Mouse (Mus musculus) heart, embryonic 11.5 days (tissue): ENCODE measurements around the gene Nhsl1. TPM values are rescaled to one million over a fixed set of nuclear protein-coding genes. Genes with fewer than 3 reads are reported as not detected.
"Not testable (repeated sequence)": the region's sequence is repeated elsewhere in the genome, so short reads cannot be mapped to it uniquely, and the experiment has no call there.

Experiments used
- ATAC-seq: fragments of 200-750 bp; cut with Nextera tagmentation; replicated peaks from 2 replicates; pipeline ENCODE4 v1.8.0; 2017; ENCODE audit warnings: moderate library complexity; ENCODE audit not compliant: insufficient number of reproducible peaks, low FRiP score, low TSS enrichment
- H3K27ac ChIP-seq: fragments of 300-500 bp; sonication (generic); 2 replicates; pipeline ENCODE4 v1.5.1; 2014; ENCODE audit warnings: mild to moderate bottlenecking, low read depth, low read length
- H3K27me3 ChIP-seq: fragments of 300-500 bp; sonication (generic); 2 replicates; pipeline ENCODE4 v1.6.1; 2014; ENCODE audit warnings: mild to moderate bottlenecking, low read length, mixed read lengths; ENCODE audit not compliant: control insufficient read depth, insufficient read depth
- H3K36me3 ChIP-seq: fragments of 300-500 bp; sonication (generic); 2 replicates; pipeline ENCODE4 v1.6.1; 2014; ENCODE audit warnings: mild to moderate bottlenecking, low read length, moderate library complexity, mixed read lengths; ENCODE audit not compliant: control insufficient read depth, insufficient read depth
- H3K4me1 ChIP-seq: fragments of 300-500 bp; sonication (generic); 2 replicates; pipeline ENCODE4 v1.6.1; 2014; ENCODE audit warnings: low read length; ENCODE audit not compliant: control insufficient read depth, insufficient read depth
- H3K4me2 ChIP-seq: fragments of 300-500 bp; sonication (generic); 2 replicates; pipeline ENCODE4 v1.6.1; 2014; ENCODE audit warnings: mild to moderate bottlenecking, moderate library complexity
- H3K4me3 ChIP-seq: fragments of 300-500 bp; sonication (generic); 2 replicates; pipeline ENCODE4 v1.5.1; 2014; ENCODE audit warnings: low read depth, low read length
- H3K9ac ChIP-seq: fragments of 300-500 bp; sonication (generic); 2 replicates; pipeline ENCODE4 v1.6.1; 2014; ENCODE audit warnings: mild to moderate bottlenecking, low read depth, low read length, moderate library complexity
- H3K9me3 ChIP-seq: fragments of 300-500 bp; sonication (generic); replicated peaks from 2 replicates; pipeline ENCODE4 v1.6.1; 2016; ENCODE audit warnings: low read length; ENCODE audit not compliant: control insufficient read depth
- WGBS: fragments of 180-500 bp; shearing (Covaris S2); extraction: QIAGEN DNeasy Blood & Tissue Kit; methylation state at CpG from one replicate; pipeline ENCODE4 v1.1.7; 2014; ENCODE audit not compliant: insufficient replicate concordance; 5-methylcytosine and 5-hydroxymethylcytosine counted together
- polyA plus RNA-seq: library from polyadenylated mRNA; unstranded; fragments of >200 nt; fragmentation: Nextera tagmentation; extraction: Ambion mirVana; gene quantifications from 2 replicates; pipeline ENCODE4 v1.2.1, GENCODE M21; 2014

Gene Nhsl1
- polyA plus RNA-seq, 1 experiment from 2014 or later = 13.6 TPM

DNA sequence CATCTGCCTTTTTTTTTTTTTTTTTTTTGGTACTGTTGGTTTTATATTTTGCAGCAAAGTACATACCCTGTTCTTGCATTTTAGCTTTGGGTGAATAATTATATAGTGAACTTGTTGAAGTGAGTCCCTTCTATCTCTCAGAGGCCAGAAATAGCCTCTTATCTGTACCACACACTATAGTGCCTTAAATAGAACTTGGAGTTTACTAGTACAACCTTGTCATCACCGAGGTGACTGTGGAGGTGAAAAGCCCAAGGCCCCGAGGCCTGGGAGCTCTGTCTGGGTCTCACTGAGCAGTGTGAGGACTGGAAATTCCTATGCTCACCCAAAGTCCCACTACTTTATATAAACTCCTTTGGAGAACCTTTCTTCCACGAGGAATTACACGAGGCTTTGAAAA lies 128.5 kb downstream of the Nhsl1 start:
- Histone ChIP-seq H3K4me3 (no peak overlapping the region), H3K36me3 (no peaks in the 10 kb centered on the region), H3K27ac (peak overlapping the region; percentile 96), H3K9ac (peak overlapping the region; percentile 58; the same call in 1 of the 2 replicates), H3K4me1 (peaks cover 33% of the 10 kb centered on the region), H3K9me3 (no peaks in the 10 kb centered on the region), H3K4me2 (peak overlapping the region; percentile 38), H3K27me3 (no peaks in the 10 kb centered on the region)
- ATAC-seq = peak; percentile 83
- WGBS = 24% methylated on average over 4 of the region's 4 CpGs

DNA sequence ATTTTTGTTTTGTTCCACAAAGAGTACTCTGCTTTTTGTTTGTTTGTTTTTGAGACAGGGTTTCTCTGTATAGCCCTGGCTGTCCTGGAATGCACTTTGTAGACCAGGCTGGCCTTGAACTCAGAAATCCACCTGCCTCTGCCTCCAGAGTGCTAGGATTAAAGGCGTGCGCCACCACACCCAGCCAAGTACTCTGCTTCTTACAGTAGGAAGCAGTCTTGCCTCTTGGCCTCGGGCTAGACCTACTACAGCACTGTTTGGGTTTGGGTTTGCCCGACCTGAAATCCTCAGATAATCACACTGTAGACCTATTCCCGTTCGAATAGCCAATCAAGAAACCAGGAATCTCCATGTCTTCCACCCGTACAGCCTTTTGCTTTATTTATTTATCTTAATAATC lies 130.1 kb downstream of the Nhsl1 start:
- not testable (repeated sequence) for H3K9ac ChIP-seq, H3K27me3 ChIP-seq, H3K36me3 ChIP-seq, H3K4me3 ChIP-seq, H3K4me2 ChIP-seq, ATAC-seq, H3K9me3 ChIP-seq
- H3K4me1 ChIP-seq = peaks cover 37% of the 10 kb centered on the region
- 89% methylated on average over 7 of the region's 7 CpGs for whole genome bisulfite sequencing
- H3K27ac ChIP-seq = 0 out of 2 replicates have a peak overlapping the region, but pooled peaks have one; percentile 96

DNA sequence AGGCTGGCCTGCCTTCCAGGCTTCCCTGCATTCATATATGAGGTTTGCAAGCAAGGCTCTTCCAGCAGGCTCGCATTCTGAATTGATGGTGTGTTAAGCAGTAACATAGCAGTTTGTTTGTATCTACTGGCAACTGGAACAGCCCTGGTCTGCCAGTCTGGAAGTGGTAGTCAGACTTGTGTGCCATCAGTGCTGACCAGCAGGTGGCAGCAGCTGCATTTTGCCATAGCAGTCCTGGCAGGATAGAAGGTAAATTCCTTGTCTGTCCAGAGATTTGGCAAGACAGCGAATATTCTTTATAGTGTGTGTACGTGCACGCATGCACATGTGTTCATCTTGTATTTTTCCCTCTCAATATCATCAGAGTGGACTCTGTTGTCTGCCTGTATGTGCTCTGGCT lies 134.6 kb downstream of the Nhsl1 start:
- no peaks in the 10 kb centered on the region for H3K9me3 ChIP-seq
- H3K4me3 ChIP-seq = no peak overlapping the region
- H3K27me3 ChIP-seq = no peaks in the 10 kb centered on the region
- 34% methylated on average over 4 of the region's 4 CpGs for WGBS
- 0 out of 2 replicates have a peak, but pooled peaks have one; percentile 55 for ATAC-seq
- H3K4me2 ChIP-seq = no peak overlapping the region
- H3K9ac ChIP-seq = no peak overlapping the region
- no peak overlapping the region for H3K27ac ChIP-seq
- peaks cover 24% of the 10 kb centered on the region for H3K4me1 ChIP-seq
- no peaks in the 10 kb centered on the region for H3K36me3 ChIP-seq

DNA sequence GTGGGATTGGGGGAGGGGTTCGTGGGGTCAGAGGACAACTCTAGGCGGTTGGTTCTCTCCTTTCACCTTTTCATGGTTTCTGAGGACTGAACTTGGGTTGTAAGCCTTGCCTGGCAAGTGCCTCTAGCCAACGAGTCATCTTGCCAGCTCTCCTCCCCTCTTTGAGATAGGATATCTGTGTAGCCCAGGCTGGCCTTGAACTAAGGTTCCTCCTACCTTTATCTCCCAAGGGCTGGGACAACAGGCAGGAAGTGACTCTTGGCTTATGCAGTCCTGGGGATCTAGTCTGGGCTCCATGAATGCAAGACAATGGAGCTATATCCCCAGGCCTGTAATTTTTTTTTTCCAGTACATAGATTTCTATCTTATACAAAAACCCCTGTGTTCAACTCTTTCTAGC lies 135.4 kb downstream of the Nhsl1 start:
- no peaks in the 10 kb centered on the region for H3K9me3 ChIP-seq
- 55% methylated on average over 3 of the region's 3 CpGs for WGBS
- ATAC-seq = 0 out of 2 replicates have a peak, but pooled peaks have one; percentile 60
- no peak overlapping the region for H3K4me2 ChIP-seq
- H3K36me3 ChIP-seq = no peaks in the 10 kb centered on the region
- H3K27me3 ChIP-seq = no peaks in the 10 kb centered on the region
- H3K4me3 ChIP-seq = no peak overlapping the region
- no peak overlapping the region for H3K27ac ChIP-seq
- no peak overlapping the region for H3K9ac ChIP-seq
- H3K4me1 ChIP-seq = peaks cover 22% of the 10 kb centered on the region

DNA sequence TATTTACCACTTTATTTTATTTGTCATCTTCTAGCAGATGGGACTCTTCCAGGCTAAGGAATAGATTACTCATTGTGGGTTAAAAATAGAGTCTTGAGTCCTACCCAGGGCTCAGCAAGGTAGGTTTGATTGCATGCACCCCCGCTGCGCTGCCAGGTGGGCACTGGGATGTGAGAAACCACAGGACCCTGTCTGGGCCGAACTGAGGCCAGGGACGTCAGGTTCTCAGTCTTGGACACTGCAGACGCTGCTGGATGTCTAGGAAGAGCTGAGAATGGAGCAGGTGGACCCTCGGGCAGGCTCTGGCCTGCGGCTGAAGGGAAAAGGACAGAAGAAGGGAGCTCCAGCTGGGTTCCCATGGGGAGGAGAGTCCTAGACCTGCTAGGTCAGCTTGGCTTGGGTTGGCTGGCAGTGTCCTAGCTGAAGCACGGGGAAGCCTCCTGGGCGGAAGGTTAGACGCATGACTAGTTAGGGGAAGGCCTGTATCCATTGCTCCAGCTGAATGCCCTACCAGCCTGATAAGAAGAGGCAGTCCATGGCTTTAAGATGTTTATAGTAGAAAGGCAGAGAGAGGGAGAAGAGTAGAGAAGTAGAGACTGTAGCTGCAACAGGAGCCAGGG lies 136.6 kb downstream of the Nhsl1 start:
- no peak overlapping the region for H3K9ac ChIP-seq
- WGBS = 93% methylated on average over 10 of the region's 10 CpGs
- H3K36me3 ChIP-seq = no peaks in the 10 kb centered on the region
- ATAC-seq = no peak
- no peak overlapping the region for H3K27ac ChIP-seq
- no peak overlapping the region for H3K4me3 ChIP-seq
- H3K4me1 ChIP-seq = peaks cover 17% of the 10 kb centered on the region
- H3K27me3 ChIP-seq = no peaks in the 10 kb centered on the region
- H3K4me2 ChIP-seq = no peak overlapping the region
- H3K9me3 ChIP-seq = no peaks in the 10 kb centered on the region

DNA sequence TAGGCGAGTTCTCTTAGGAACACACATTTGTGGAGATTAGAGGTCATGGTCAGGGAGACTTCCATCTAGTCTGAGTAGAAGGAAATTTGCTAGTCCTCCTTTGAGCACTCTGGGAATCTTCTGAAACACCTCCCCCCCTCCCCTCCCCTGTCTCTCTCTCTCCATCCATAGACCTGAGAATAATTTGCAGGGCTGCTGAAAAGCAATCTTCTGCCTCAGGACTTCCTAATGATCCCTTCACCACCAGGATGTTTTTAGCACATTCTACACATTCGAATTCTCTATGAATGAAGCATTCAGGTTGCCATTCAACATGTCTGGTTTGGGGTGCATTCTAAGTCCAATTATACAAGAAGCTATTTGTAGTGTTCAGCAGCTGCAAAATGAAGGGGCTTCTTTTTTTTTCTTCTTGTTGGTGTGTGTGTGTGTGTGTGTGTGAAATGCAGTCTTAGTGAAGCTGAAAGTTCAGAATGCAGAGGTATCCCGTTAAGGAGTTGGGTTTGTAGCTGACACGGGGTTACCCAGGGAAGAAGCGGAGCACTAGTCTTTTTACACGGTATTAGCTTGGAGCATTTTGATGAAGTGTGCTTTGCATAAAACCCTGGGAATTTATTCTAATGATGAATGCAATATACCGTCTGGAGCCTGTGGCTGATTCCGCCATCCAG lies 139.2 kb downstream of the Nhsl1 start:
- Histone ChIP-seq H3K9ac (no peak overlapping the region), H3K4me2 (no peak overlapping the region), H3K36me3 (no peaks in the 10 kb centered on the region), H3K27me3 (no peaks in the 10 kb centered on the region), H3K9me3 (no peaks in the 10 kb centered on the region), H3K4me1 (peaks cover 15% of the 10 kb centered on the region), H3K4me3 (no peak overlapping the region), H3K27ac (no peak overlapping the region)
- WGBS = 74% methylated on average over 8 of the region's 8 CpGs
- ATAC-seq = no peak

DNA sequence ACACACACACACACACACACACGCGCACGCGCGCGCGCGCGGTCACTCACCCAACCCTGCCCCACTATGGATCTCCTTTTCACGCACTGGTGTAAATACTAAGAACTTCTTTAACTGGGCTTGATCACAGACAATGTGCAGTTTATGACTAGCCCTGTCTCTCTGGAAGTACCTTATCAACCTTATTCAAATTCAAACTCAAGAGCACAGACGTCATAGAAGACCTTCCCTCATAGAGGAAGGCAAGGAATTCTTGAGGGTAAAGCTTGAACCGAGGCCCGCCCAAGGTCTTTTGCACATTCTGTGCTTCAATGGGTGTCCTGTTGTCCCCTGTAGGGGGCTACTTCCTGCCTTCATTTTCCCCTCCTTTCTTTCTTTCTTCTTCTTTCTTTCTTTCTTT lies 142.6 kb downstream of the Nhsl1 start:
- Histone ChIP-seq H3K27me3 (no peaks in the 10 kb centered on the region), H3K4me2 (no peak overlapping the region), H3K4me1 (peaks cover 9% of the 10 kb centered on the region), H3K9me3 (no peaks in the 10 kb centered on the region), H3K36me3 (no peaks in the 10 kb centered on the region), H3K4me3 (no peak overlapping the region), H3K9ac (no peak overlapping the region), H3K27ac (no peak overlapping the region)
- 89% methylated on average over 13 of the region's 13 CpGs for WGBS
- no peak for ATAC-seq

DNA sequence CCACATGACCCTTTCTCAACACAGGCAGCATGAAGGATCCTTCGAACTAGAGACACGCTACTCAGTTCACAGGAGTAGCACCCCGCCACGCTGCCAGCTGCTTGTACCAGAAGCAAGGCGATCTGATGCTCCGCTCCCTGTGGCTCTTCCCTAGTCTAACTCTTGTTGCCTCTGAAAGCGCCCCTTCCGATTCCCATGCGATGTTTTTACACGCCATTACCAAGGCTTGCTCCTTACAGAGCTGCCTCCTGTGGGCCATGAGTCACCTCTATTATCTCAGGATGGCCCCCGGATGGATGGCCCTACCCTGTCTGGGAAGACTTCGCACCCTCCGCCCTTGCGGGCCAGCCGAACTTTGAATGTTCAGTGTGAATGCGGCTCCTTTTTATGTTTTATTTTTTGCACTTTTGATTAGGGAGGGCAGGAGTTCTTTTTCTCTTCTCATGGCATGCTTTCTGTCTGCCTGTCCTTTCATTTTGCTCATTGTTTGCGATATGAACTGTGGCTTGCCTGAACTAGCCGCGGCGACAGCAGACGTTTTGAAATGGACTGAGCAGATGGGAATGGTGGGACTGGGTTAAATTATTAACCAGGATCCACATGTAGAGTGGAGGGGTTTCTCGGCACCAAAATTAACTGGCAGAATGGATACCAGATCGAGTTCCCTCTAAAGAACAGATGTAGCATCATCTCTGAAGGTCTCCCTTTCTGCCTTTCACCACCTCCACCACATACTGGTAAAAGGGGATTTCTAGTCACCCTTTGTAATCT lies 144.5 kb downstream of the Nhsl1 start:
- 62% methylated on average over 23 of the region's 23 CpGs for WGBS
- Histone ChIP-seq H3K4me3 (no peak overlapping the region), H3K9ac (no peak overlapping the region), H3K36me3 (no peaks in the 10 kb centered on the region), H3K27ac (no peak overlapping the region), H3K4me1 (peaks cover 8% of the 10 kb centered on the region), H3K9me3 (no peaks in the 10 kb centered on the region), H3K4me2 (no peak overlapping the region; the same call in 1 of the 2 replicates), H3K27me3 (no peaks in the 10 kb centered on the region)
- ATAC-seq = no peak
